Mouse (Mus musculus) embryonic facial prominence, embryonic 15.5 days (tissue): Measurements from ENCODE around the gene Has3. TPM values are rescaled to one million over a fixed set of nuclear protein-coding genes. Genes with fewer than 3 reads are reported as not detected.

Source experiments
- ATAC-seq: fragments of 200-750 bp; cut with Nextera tagmentation; 2 replicates; pipeline ENCODE4 v1.8.0; 2017; ENCODE audit warnings: low read depth, moderate TSS enrichment; ENCODE audit not compliant: insufficient number of reproducible peaks, low FRiP score, low TSS enrichment
- H3K27ac ChIP-seq: fragments of 300-500 bp; sonication (generic); replicated peaks from 2 replicates; pipeline ENCODE4 v1.5.1; 2015; ENCODE audit warnings: mild to moderate bottlenecking, inconsistent platforms
- H3K27me3 ChIP-seq: fragments of 300-500 bp; sonication (generic); 2 replicates; pipeline ENCODE4 v1.6.1; 2015; ENCODE audit warnings: inconsistent platforms
- H3K36me3 ChIP-seq: fragments of 300-500 bp; sonication (generic); 2 replicates; pipeline ENCODE4 v1.6.1; 2015; ENCODE audit warnings: mild to moderate bottlenecking, inconsistent platforms
- H3K4me1 ChIP-seq: fragments of 300-500 bp; sonication (generic); 2 replicates; pipeline ENCODE4 v1.6.1; 2015; ENCODE audit warnings: inconsistent platforms
- H3K4me2 ChIP-seq: fragments of 300-500 bp; sonication (generic); replicated peaks from 2 replicates; pipeline ENCODE4 v1.6.1; 2015; ENCODE audit warnings: mild to moderate bottlenecking, inconsistent platforms
- H3K4me3 ChIP-seq: fragments of 300-500 bp; sonication (generic); replicated peaks from 2 replicates; pipeline ENCODE4 v1.5.1; 2015; ENCODE audit warnings: mild to moderate bottlenecking, inconsistent platforms
- H3K9ac ChIP-seq: fragments of 300-500 bp; sonication (generic); 2 replicates; pipeline ENCODE4 v1.6.1; 2015; ENCODE audit warnings: inconsistent platforms
- H3K9me3 ChIP-seq: fragments of 300-500 bp; sonication (generic); replicated peaks from 2 replicates; pipeline ENCODE4 v1.6.1; 2016; ENCODE audit warnings: inconsistent platforms
- WGBS: fragments of 180-500 bp; shearing (Covaris S2); methylation state at CpG from one replicate; pipeline ENCODE4 v1.1.7; 2015; 5-methylcytosine and 5-hydroxymethylcytosine counted together
- polyA plus RNA-seq: library from polyadenylated mRNA; unstranded; fragments of >200 nt; fragmentation: Nextera tagmentation; extraction: Ambion mirVana; gene quantifications from 2 replicates; pipeline ENCODE4 v1.2.1, GENCODE M21; 2015

Has3 gene
- polyA plus RNA-seq = 1.3 TPM in 2 replicates

DNA sequence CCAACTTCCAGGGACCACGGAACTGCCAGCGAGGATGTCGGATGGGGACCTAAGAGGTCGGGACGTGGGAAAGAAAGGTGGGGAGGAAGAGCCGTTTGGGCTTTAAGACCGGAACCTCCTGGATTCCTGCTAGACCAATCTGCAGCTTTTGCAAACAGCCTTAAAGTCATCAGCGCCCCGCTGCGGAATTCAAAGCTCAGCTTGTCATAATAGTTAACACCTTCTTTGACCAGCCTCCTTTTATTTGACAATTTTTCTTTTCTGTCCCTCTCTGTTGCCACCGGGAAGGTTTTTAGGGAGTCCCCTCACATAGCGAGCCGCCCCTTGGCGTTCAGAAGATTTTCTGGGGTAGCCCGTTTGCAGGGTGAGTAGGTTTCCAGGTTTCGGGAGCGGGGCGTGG is at the start of gene Has3:
Has3 (plus strand) TSS at position 192 of the 400 bp plus-strand sequence.
- Histone ChIP-seq H3K4me2 (peak within 1 kb of the TSS; percentile 98), H3K4me1 (peaks cover 37% of the 10 kb centered on the region), H3K9ac (peak within 1 kb of the TSS; percentile 31), H3K4me3 (peak within 1 kb of the TSS; percentile 61), H3K27ac (0 out of 2 replicates have a peak within 1 kb of the TSS, but pooled peaks have one; percentile 7), H3K27me3 (peaks cover 27% of the 10 kb centered on the region), H3K9me3 (no peaks in the 10 kb centered on the region), H3K36me3 (peaks cover 12% of the 10 kb centered on the region; the same call in 1 of the 2 replicates)
- ATAC-seq = no peak
- under 1% methylated on average over 18 of the region's 18 CpGs for WGBS

DNA sequence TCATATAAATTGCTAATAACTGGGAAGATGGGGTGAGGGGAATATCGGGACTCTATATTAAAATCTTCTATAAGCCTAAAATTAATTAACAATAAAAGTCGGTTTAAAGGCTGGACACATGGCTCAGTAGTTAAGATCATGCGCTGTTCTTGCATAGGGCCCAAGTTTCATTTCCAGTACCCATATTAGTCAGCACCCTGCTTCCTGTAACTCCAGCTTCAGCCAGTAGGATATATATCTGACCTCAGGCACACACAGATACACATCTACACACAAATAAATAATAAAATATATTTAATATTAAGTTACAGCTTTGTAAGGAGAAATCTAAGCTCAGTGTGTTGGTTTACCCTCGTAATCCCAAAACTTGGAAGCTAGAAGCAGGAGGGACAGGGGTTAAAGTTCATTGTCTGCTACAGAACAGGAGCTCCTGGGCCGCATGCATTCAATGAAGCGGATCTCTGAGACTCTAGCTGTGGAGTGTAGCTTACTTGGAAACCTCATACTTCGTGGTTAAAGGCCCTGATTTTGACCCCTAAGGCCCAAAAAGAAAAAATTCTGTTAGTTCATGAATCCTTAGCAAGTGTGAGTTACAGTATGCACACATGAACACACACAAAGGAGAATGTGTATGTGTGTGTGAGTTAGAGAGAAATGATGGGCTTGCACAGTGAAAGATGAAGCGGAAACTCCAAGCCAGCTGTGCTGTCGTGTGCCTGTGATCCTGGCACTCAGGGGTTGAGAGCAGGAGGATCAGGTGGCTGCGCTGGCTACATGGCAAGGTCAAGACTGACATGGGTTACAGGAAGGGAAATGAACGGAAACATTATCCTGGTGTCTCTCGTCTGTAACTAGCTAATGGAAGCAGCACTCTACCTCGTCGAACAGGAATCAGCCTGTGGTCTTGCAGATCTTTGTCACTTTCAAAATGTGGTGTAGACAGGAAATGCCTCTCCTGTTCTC is 49.2 kb upstream of the Has3 start:
- no peaks in the 10 kb centered on the region for H3K27me3 ChIP-seq
- H3K9ac ChIP-seq = no peak overlapping the region
- no peak overlapping the region for H3K27ac ChIP-seq
- H3K4me3 ChIP-seq = no peak overlapping the region
- H3K9me3 ChIP-seq = no peaks in the 10 kb centered on the region
- 48% methylated on average over 14 of the region's 14 CpGs for WGBS
- H3K4me1 ChIP-seq = peaks cover 20% of the 10 kb centered on the region
- no peaks in the 10 kb centered on the region for H3K36me3 ChIP-seq
- no peak overlapping the region for H3K4me2 ChIP-seq
- no peak for ATAC-seq

- no peak overlapping the region for H3K4me3 ChIP-seq
- no peak overlapping the region for H3K27ac ChIP-seq
- no peak for ATAC-seq
- no peaks in the 10 kb centered on the region for H3K36me3 ChIP-seq
- 80% methylated on average over 6 of the region's 6 CpGs for WGBS
- no peaks in the 10 kb centered on the region for H3K9me3 ChIP-seq
- no peaks in the 10 kb centered on the region for H3K4me1 ChIP-seq
- H3K9ac ChIP-seq = no peak overlapping the region
- H3K4me2 ChIP-seq = no peak overlapping the region
- no peaks in the 10 kb centered on the region for H3K27me3 ChIP-seq
Observed at GRCm38 (mm10) chr8:106828921-106829320, 41.1 kb upstream of the Has3 start.

GRCm38 (mm10) chr8:106829526-106830045 is 40.5 kb upstream of the Has3 start:
- Histone ChIP-seq H3K4me2 (no peak overlapping the region), H3K9ac (no peak overlapping the region), H3K4me1 (no peaks in the 10 kb centered on the region), H3K27me3 (no peaks in the 10 kb centered on the region), H3K4me3 (no peak overlapping the region), H3K27ac (no peak overlapping the region), H3K9me3 (no peaks in the 10 kb centered on the region), H3K36me3 (no peaks in the 10 kb centered on the region)
- WGBS = 72% methylated on average over 5 of the region's 5 CpGs
- no peak for ATAC-seq

DNA sequence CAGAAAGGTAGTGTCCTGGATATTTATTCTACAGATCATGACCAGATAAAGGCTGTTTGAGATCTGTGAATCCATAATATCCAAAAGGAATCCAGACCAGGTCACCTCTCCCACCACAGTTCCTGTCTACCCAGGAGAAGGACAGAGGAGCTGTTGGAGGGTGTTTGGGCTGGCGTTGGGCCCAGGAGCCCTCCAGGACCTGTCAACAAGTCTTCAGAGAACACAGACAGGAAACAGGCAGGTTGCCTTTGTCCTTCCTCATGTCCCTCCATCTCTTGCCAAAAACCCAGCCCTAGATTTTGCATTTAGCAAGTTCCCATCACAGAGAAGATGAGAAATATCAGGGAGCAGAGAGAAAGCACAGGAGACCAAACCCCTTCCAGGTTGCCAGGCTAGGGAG is 35.1 kb upstream of the Has3 start:
- ATAC-seq = no peak
- 67% methylated on average over 1 of the region's 1 CpGs for WGBS
- no peaks in the 10 kb centered on the region for H3K9me3 ChIP-seq
- H3K4me2 ChIP-seq = no peak overlapping the region
- H3K4me1 ChIP-seq = 0 out of 2 replicates have a peak, but pooled peaks cover 11% of the 10 kb centered on the region
- H3K36me3 ChIP-seq = no peaks in the 10 kb centered on the region
- no peak overlapping the region for H3K4me3 ChIP-seq
- no peak overlapping the region for H3K27ac ChIP-seq
- H3K27me3 ChIP-seq = no peaks in the 10 kb centered on the region
- no peak overlapping the region for H3K9ac ChIP-seq

DNA sequence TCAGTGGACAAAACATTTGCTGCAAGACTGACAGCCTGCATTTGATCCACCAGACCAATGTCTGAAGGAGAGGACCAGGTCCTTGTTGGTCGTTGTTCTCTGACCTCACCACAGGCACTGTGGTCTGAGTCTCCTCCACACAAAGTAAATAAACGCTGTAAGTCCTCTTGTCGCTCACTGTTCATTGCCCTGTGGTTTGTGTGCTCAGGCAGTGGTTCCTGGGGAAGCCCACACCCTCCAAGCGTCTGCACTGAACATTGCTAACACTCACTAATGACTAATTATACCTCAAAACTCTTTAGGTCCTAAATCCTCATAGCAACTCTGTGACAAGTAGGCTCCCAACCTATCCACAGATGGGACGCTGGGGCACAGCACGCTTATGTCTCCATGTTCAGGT is 33.5 kb upstream of the Has3 start:
- Histone ChIP-seq H3K36me3 (no peaks in the 10 kb centered on the region), H3K9ac (no peak overlapping the region), H3K9me3 (no peaks in the 10 kb centered on the region), H3K4me3 (no peak overlapping the region), H3K4me2 (no peak overlapping the region), H3K27ac (no peak overlapping the region), H3K4me1 (0 out of 2 replicates have a peak, but pooled peaks cover 13% of the 10 kb centered on the region), H3K27me3 (no peaks in the 10 kb centered on the region)
- ATAC-seq = no peak
- 76% methylated on average over 6 of the region's 6 CpGs for WGBS

DNA sequence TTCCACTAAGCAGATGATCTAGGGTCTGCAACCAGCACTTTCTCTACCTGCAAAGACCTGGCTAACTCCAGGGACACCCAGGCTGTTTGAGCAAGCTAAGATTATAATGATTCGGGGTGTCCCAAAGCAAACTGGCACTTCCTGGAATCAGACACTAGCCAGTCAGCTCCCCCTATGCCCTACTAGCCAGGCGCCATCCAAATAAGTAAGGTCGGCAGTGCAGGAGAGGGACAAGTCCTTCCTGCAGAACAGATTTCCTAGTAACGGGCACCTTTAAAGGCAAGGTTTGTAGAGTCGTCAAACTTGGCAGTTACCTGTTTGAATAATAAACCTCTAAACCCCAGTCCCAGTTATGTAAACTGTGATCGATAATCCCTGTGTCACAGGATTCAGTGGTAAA is 31.2 kb upstream of the Has3 start:
- H3K27ac ChIP-seq = no peak overlapping the region
- 66% methylated on average over 6 of the region's 6 CpGs for WGBS
- H3K27me3 ChIP-seq = no peaks in the 10 kb centered on the region
- 0 out of 2 replicates have a peak, but pooled peaks cover 3% of the 10 kb centered on the region for H3K36me3 ChIP-seq
- H3K4me3 ChIP-seq = no peak overlapping the region
- no peak overlapping the region for H3K4me2 ChIP-seq
- H3K4me1 ChIP-seq = 0 out of 2 replicates have a peak, but pooled peaks cover 13% of the 10 kb centered on the region
- H3K9ac ChIP-seq = no peak overlapping the region
- no peak for ATAC-seq
- H3K9me3 ChIP-seq = no peaks in the 10 kb centered on the region

- 40% methylated on average over 11 of the region's 11 CpGs for WGBS
Observed at GRCm38 (mm10) chr8:106839209-106840001, 30.6 kb upstream of the Has3 start.

GRCm38 (mm10) chr8:106850034-106850433 is 20.0 kb upstream of the Has3 start:
- H3K4me1 ChIP-seq = peaks cover 10% of the 10 kb centered on the region; the same call in 1 of the 2 replicates
- ATAC-seq = no peak
- 78% methylated on average over 10 of the region's 10 CpGs for WGBS
- H3K9ac ChIP-seq = no peak overlapping the region
- no peak overlapping the region for H3K4me2 ChIP-seq
- H3K27me3 ChIP-seq = no peaks in the 10 kb centered on the region
- no peaks in the 10 kb centered on the region for H3K36me3 ChIP-seq
- no peak overlapping the region for H3K4me3 ChIP-seq
- no peak overlapping the region for H3K27ac ChIP-seq
- H3K9me3 ChIP-seq = no peaks in the 10 kb centered on the region

More at GRCm38 (mm10) chr8:106839209-106840001, 30.6 kb upstream of the Has3 start:
- Histone ChIP-seq H3K4me3 (no peak overlapping the region), H3K27me3 (no peaks in the 10 kb centered on the region), H3K27ac (0 out of 2 replicates have a peak overlapping the region, but pooled peaks have one; percentile 44), H3K9ac (no peak overlapping the region), H3K9me3 (no peaks in the 10 kb centered on the region), H3K36me3 (0 out of 2 replicates have a peak, but pooled peaks cover 5% of the 10 kb centered on the region), H3K4me2 (no peak overlapping the region), H3K4me1 (0 out of 2 replicates have a peak, but pooled peaks cover 13% of the 10 kb centered on the region)
- no peak for ATAC-seq

GRCm38 (mm10) chr8:106854534-106855241 is 15.4 kb upstream of the Has3 start:
- Histone ChIP-seq H3K4me3 (no peak overlapping the region), H3K9me3 (no peaks in the 10 kb centered on the region), H3K36me3 (no peaks in the 10 kb centered on the region), H3K4me1 (peaks cover 10% of the 10 kb centered on the region; the same call in 1 of the 2 replicates), H3K4me2 (no peak overlapping the region), H3K27ac (no peak overlapping the region), H3K27me3 (no peaks in the 10 kb centered on the region), H3K9ac (no peak overlapping the region)
- ATAC-seq = no peak
- WGBS = 54% methylated on average over 8 of the region's 8 CpGs
